Mouse (Mus musculus) gastrocnemius, postnatal 14 days (tissue): ENCODE data around the gene Dcst2. TPM values are rescaled to one million over a fixed set of nuclear protein-coding genes. Genes with fewer than 3 reads are reported as not detected.

Experiments
- DNase-seq: peaks from one replicate; pipeline ENCODE4 v3.0.0; 2021; ENCODE audit warnings: mixed read lengths
- intact Hi-C: fragments of 180-260 bp; cut with DNase I; formaldehyde crosslinking; loops from one replicate; pipeline ENCODE4 v1.15.1; 2025; ENCODE audit warnings: low total_unique reads
- total RNA-seq, 2 experiments: library from RNA; stranded (reverse); gene quantifications; 2 replicates each; pipeline ENCODE4 v1.2.3; 2021

Dcst2 gene
- total RNA-seq, 2 experiments from 2014 or later, result not detected

- intact Hi-C loops, result no loop called here
- DNase-seq, result peak; percentile 89
Measured at GRCm38 (mm10) chr3:89421002-89421774, 59.4 kb downstream of the Dcst2 start.

- intact Hi-C loops, result no loop called here
- peak; percentile 40 for DNase-seq
Measured at GRCm38 (mm10) chr3:89421810-89422473, 60.2 kb downstream of the Dcst2 start.

GRCm38 (mm10) chr3:89422556-89423205, 60.9 kb downstream of the Dcst2 start:
- intact Hi-C loops, result no loop called here
- DNase-seq, result no peak

- intact Hi-C loops, result no loop called here
- no peak for DNase-seq
Measured at GRCm38 (mm10) chr3:89424416-89425140, 62.8 kb downstream of the Dcst2 start.

- DNase-seq, result no peak
- intact Hi-C loops, result no loop called here
Measured at GRCm38 (mm10) chr3:89425141-89425525, 63.4 kb downstream of the Dcst2 start.

- intact Hi-C loops, result no loop called here
- DNase-seq, result no peak
Measured at GRCm38 (mm10) chr3:89425876-89426275, 64.1 kb downstream of the Dcst2 start.

Other genes with a start within 250 kb of the Dcst2 start
- gene Pklr, start 225.8 kb upstream of the Dcst2 start, total RNA-seq, result not detected
- under 1 TPM; 0.41 to 0.42 TPM for gene Hcn3, start 201.8 kb upstream of the Dcst2 start, total RNA-seq
- gene Clk2, start 197.2 kb upstream of the Dcst2 start, total RNA-seq, result 10 to 100 TPM; 18.2 to 18.6 TPM
- 10 to 100 TPM; 32.1 to 35.6 TPM for gene Scamp3, start 184.5 kb upstream of the Dcst2 start, total RNA-seq
- gene Fam189b, start 178.8 kb upstream of the Dcst2 start, total RNA-seq, result 10 to 100 TPM; 10.7 to 12.6 TPM
- 10 to 100 TPM; 19.5 to 20.7 TPM for gene Gba, start 159.0 kb upstream of the Dcst2 start, total RNA-seq
- 10 to 100 TPM; 27.8 to 37.9 TPM for gene Thbs3, start 146.8 kb upstream of the Dcst2 start, total RNA-seq
- gene Mtx1, start 134.9 kb upstream of the Dcst2 start, total RNA-seq, result 10 to 100 TPM; 42.4 to 52.2 TPM
- under 1 TPM; 0.21 to 0.22 TPM for gene Muc1, start 132.9 kb upstream of the Dcst2 start, total RNA-seq
- 10 to 100 TPM; 74.0 to 85.6 TPM for gene Krtcap2, start 116.0 kb upstream of the Dcst2 start, total RNA-seq
- under 1 TPM; 0.16 to 0.39 TPM for gene Trim46, start 115.7 kb upstream of the Dcst2 start, total RNA-seq
- 10 to 100 TPM; 32.5 to 37.3 TPM for gene Dpm3, start 102.6 kb upstream of the Dcst2 start, total RNA-seq
- 10 to 100 TPM; 14.2 to 14.6 TPM for gene Slc50a1, start 91.4 kb upstream of the Dcst2 start, total RNA-seq
- gene Efna1, start 80.8 kb upstream of the Dcst2 start, total RNA-seq, result 10 to 100 TPM; 20.7 to 22.1 TPM
- not detected for gene Efna3, start 39.0 kb upstream of the Dcst2 start, total RNA-seq
- under 1 TPM; 0.42 to 0.80 TPM for gene Efna4, start 23.9 kb upstream of the Dcst2 start, total RNA-seq
- gene Adam15, start 12.0 kb upstream of the Dcst2 start, total RNA-seq, result 10 to 100 TPM; 35.0 to 40.1 TPM
- gene Dcst1, start 3.3 kb downstream of the Dcst2 start, total RNA-seq, result not detected
- gene Zbtb7b, start 32.8 kb downstream of the Dcst2 start, total RNA-seq, result 10 to 100 TPM; 18.4 to 24.0 TPM
- gene Lenep, start 40.8 kb downstream of the Dcst2 start, total RNA-seq, result not detected
- gene Flad1, start 49.9 kb downstream of the Dcst2 start, total RNA-seq, result 10 to 100 TPM; 30.9 to 33.4 TPM
- 10 to 100 TPM in 1 of 2 experiments, 1 to 10 TPM in 1; 9.6 to 14.4 TPM for gene Cks1b, start 56.4 kb downstream of the Dcst2 start, total RNA-seq
- gene Shc1, start 56.5 kb downstream of the Dcst2 start, total RNA-seq, result 10 to 100 TPM; 35.9 to 38.8 TPM
- gene Pygo2, start 68.2 kb downstream of the Dcst2 start, total RNA-seq, result 10 to 100 TPM; 10.8 to 13.6 TPM
- 100 to 1,000 TPM; 163 to 164 TPM for gene Pbxip1, start 74.7 kb downstream of the Dcst2 start, total RNA-seq
- gene Pmvk, start 92.6 kb downstream of the Dcst2 start, total RNA-seq, result 1 to 10 TPM; 4.6 to 6.3 TPM
- 1 to 10 TPM; 3.3 to 6.0 TPM for gene Kcnn3, start 158.2 kb downstream of the Dcst2 start, total RNA-seq